Mouse (Mus musculus) liver, embryonic 13.5 days (tissue): ENCODE measurements around the gene Nav3. TPM values are rescaled to one million over a fixed set of nuclear protein-coding genes. Genes with fewer than 3 reads are reported as not detected.

Source experiments
- ATAC-seq: fragments of 200-750 bp; cut with Nextera tagmentation; 2 replicates; pipeline ENCODE4 v1.8.0; 2017; ENCODE audit warnings: low read depth, mild to moderate bottlenecking, moderate number of reproducible peaks, moderate library complexity
- DNase-seq: peaks from one replicate; pipeline ENCODE4 v3.0.0; 2022
- H3K27ac ChIP-seq: fragments of 300-500 bp; sonication (generic); 2 replicates; pipeline ENCODE4 v1.5.1; 2015; ENCODE audit warnings: moderate library complexity, mild to moderate bottlenecking, inconsistent platforms
- H3K27me3 ChIP-seq: fragments of 300-500 bp; sonication (generic); 2 replicates; pipeline ENCODE4 v1.6.1; 2015; ENCODE audit warnings: mild to moderate bottlenecking, inconsistent platforms
- H3K36me3 ChIP-seq: fragments of 300-500 bp; sonication (generic); 2 replicates; pipeline ENCODE4 v1.6.1; 2015; ENCODE audit warnings: mild to moderate bottlenecking, inconsistent platforms
- H3K4me1 ChIP-seq: fragments of 300-500 bp; sonication (generic); replicated peaks from 2 replicates; pipeline ENCODE4 v1.6.1; 2015; ENCODE audit warnings: inconsistent platforms
- H3K4me2 ChIP-seq: fragments of 300-500 bp; sonication (generic); 2 replicates; pipeline ENCODE4 v1.6.1; 2015; ENCODE audit warnings: inconsistent platforms, mild to moderate bottlenecking, moderate library complexity
- H3K4me3 ChIP-seq: fragments of 300-500 bp; sonication (generic); replicated peaks from 2 replicates; pipeline ENCODE4 v1.5.1; 2015; ENCODE audit warnings: mild to moderate bottlenecking, inconsistent platforms
- H3K9ac ChIP-seq: fragments of 300-500 bp; sonication (generic); 2 replicates; pipeline ENCODE4 v1.6.1; 2015; ENCODE audit warnings: mild to moderate bottlenecking, inconsistent platforms
- H3K9me3 ChIP-seq: fragments of 300-500 bp; sonication (generic); replicated peaks from 2 replicates; pipeline ENCODE4 v1.6.1; 2016; ENCODE audit warnings: inconsistent platforms
- WGBS: fragments of 180-500 bp; shearing (Covaris S2); methylation state at CpG from one replicate; pipeline ENCODE4 v1.1.7; 2015; ENCODE audit not compliant: insufficient replicate concordance; 5-methylcytosine and 5-hydroxymethylcytosine counted together
- polyA plus RNA-seq: library from polyadenylated mRNA; unstranded; fragments of >200 nt; fragmentation: Nextera tagmentation; extraction: Ambion mirVana; gene quantifications from 2 replicates; pipeline ENCODE4 v1.2.1, GENCODE M21; 2015

Nav3 gene
- polyA plus RNA-seq, 1 experiment from 2014 or later: 0.41 TPM

DNA sequence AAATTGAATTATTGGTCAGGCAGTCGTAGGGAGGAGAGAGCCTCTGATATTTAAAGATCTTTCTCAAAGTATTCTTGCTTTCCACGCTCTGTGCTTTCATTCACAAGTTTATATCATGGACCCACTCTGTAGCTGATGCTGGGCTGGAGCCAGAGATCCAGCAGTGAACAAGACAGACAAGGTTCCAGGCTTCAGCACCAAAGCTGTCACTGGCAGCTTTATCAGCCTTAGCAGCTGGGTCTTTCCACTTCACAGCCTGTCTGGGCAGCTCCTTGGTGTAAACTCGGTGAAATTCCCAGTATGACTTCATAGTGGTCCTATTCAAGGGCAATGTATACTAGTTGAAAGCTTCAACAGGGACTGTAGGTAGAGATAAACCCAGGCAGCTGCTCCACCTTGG is 172.1 kb downstream of the Nav3 start:
- no peaks in the 10 kb centered on the region for H3K9me3 ChIP-seq
- no peaks in the 10 kb centered on the region for H3K27me3 ChIP-seq
- H3K4me3 ChIP-seq: no peak overlapping the region
- DNase-seq (no peak), ATAC-seq (no peak)
- no peaks in the 10 kb centered on the region for H3K4me1 ChIP-seq
- H3K27ac ChIP-seq: no peak overlapping the region
- 41% methylated on average over 3 of the region's 3 CpGs for WGBS
- H3K36me3 ChIP-seq: no peaks in the 10 kb centered on the region
- no peak overlapping the region for H3K4me2 ChIP-seq
- no peak overlapping the region for H3K9ac ChIP-seq

- Histone ChIP-seq H3K9me3 (0 out of 2 replicates have a peak, but pooled peaks cover 4% of the 10 kb centered on the region), H3K27ac (no peak overlapping the region), H3K27me3 (no peaks in the 10 kb centered on the region), H3K4me1 (no peaks in the 10 kb centered on the region), H3K4me3 (no peak overlapping the region), H3K4me2 (no peak overlapping the region), H3K9ac (no peak overlapping the region), H3K36me3 (no peaks in the 10 kb centered on the region)
- DNase-seq: no peak
- WGBS: 84% methylated on average over 2 of the region's 2 CpGs
- ATAC-seq: no peak
These were observed 183.2 kb downstream of the Nav3 start for GRCm38 (mm10) chr10:110272818-110273217.

- H3K9ac ChIP-seq: no peak overlapping the region
- no peak for ATAC-seq
- 64% methylated on average over 1 of the region's 1 CpGs for WGBS
- DNase-seq: no peak
- no peaks in the 10 kb centered on the region for H3K27me3 ChIP-seq
- no peak overlapping the region for H3K4me3 ChIP-seq
- H3K9me3 ChIP-seq: 0 out of 2 replicates have a peak, but pooled peaks cover 4% of the 10 kb centered on the region
- H3K4me2 ChIP-seq: no peak overlapping the region
- H3K36me3 ChIP-seq: no peaks in the 10 kb centered on the region
- no peak overlapping the region for H3K27ac ChIP-seq
- H3K4me1 ChIP-seq: no peaks in the 10 kb centered on the region
These were observed 185.4 kb downstream of the Nav3 start for GRCm38 (mm10) chr10:110270561-110270960.

DNA sequence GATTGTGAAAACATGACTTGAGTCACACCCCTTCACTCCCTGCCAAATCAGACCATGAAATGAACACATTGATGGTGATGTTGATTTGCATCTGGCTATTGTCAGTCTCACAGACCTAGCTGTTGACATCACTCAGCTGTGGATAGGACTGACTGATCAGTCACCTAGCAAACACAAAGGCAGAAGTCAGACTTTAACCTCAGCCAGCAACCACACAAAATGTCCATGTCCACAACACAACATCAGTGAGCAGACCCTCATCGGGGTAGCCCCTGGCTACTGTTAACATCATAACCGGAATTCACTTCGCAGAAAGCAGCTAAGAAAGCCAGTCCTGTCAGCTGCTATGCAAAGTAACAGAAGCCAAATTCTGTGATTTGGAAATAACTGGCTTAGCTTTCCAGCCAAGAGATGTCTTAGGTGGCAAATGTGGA is 213.9 kb downstream of the Nav3 start:
- 74% methylated on average over 3 of the region's 3 CpGs for WGBS
- ATAC-seq: no peak
- Histone ChIP-seq H3K4me1 (no peaks in the 10 kb centered on the region), H3K27me3 (no peaks in the 10 kb centered on the region), H3K9me3 (no peaks in the 10 kb centered on the region), H3K4me3 (no peak overlapping the region), H3K4me2 (no peak overlapping the region), H3K27ac (no peak overlapping the region), H3K36me3 (no peaks in the 10 kb centered on the region), H3K9ac (no peak overlapping the region)
- DNase-seq: no peak

DNA sequence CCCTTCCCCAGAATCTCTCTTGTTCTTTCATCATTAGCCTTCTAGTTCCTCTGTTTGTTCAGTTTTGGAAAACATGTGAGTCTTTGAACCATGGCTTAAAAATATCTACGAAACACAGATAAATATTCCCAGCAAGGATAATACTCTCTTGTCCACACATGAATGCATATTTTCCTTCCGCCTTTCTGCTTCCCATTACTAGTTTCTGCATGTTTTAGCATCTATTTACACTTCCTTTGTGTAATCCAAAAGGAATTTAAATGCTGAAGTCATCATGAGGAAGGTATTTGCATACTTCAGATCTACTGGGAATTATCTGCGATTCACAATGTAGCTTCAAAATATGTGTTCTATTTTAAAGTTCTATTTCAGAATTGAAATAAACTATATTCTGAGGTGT is 215.3 kb downstream of the Nav3 start:
- ATAC-seq (no peak), DNase-seq (no peak)
- Histone ChIP-seq H3K9ac (no peak overlapping the region), H3K4me2 (no peak overlapping the region), H3K4me3 (no peak overlapping the region), H3K27me3 (no peaks in the 10 kb centered on the region), H3K27ac (no peak overlapping the region), H3K9me3 (no peaks in the 10 kb centered on the region), H3K36me3 (no peaks in the 10 kb centered on the region), H3K4me1 (no peaks in the 10 kb centered on the region)
- 62% methylated on average over 3 of the region's 3 CpGs for WGBS

DNA sequence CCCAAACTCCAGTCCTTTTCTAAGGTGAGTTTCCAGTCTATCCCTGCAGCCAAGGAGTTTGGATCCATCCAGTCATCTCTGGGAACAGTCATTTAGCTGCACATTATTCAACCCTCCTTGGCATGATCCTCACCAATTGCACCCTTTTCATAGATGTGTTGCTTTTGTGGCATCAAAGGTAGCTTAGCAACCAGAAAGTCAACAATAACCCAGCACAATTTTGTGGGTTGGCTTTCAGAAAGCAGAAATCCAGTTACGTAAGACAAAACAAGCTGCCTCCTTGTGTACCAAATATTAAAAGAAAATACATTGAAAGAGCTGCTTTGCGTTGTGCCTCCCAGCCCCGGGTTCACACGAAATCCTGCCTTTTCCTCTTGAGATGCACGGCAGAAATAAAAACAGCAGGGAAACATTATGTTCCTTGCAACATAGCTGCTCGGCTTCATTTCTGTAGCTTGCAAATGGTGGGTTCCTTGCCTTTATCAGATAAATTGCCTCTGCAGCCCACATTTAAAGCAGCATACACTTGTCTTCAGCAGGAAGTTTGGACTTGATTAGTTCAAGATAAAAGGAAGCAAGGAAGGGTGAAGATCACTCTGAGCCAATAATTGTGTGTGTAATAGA is 222.6 kb downstream of the Nav3 start:
- Histone ChIP-seq H3K4me1 (no peaks in the 10 kb centered on the region), H3K9me3 (no peaks in the 10 kb centered on the region), H3K4me2 (no peak overlapping the region), H3K27me3 (no peaks in the 10 kb centered on the region), H3K4me3 (no peak overlapping the region), H3K27ac (no peak overlapping the region), H3K36me3 (no peaks in the 10 kb centered on the region), H3K9ac (no peak overlapping the region)
- no peak for ATAC-seq
- WGBS: 55% methylated on average over 6 of the region's 6 CpGs
- no peak for DNase-seq

GRCm38 (mm10) chr10:110206411-110206810 is 249.6 kb downstream of the Nav3 start:
- H3K9ac ChIP-seq: no peak overlapping the region
- 64% methylated on average over 5 of the region's 5 CpGs for WGBS
- no peak for DNase-seq
- no peaks in the 10 kb centered on the region for H3K36me3 ChIP-seq
- H3K4me2 ChIP-seq: no peak overlapping the region
- H3K4me3 ChIP-seq: no peak overlapping the region
- H3K27me3 ChIP-seq: no peaks in the 10 kb centered on the region
- no peaks in the 10 kb centered on the region for H3K9me3 ChIP-seq
- H3K27ac ChIP-seq: no peak overlapping the region
- no peaks in the 10 kb centered on the region for H3K4me1 ChIP-seq
- no peak for ATAC-seq

DNA sequence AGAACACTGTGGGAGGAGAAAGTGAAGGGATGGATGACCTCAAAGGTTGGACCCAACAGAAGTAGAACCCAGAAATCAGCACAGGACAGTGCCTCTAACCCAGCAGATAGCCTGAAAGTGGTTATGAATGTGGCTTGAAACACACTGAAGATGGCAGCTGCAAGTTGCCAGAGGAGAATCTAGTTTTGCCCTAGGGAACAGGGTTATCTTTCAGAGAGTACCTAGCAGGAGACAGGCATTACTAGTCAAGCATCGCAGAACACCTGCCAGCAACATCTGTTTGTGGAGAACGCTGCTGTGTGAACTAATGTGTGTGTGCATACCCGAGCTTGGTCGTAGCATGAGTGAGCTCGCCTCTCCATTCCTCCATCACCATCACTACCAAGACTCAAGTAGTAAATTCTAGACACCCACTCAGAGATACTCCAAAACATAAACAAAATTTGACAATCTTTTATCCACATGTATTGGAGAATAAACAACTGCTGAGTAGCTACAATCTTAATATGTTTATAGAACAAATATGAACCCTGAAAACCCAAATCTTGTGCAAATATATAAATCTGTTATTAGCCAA is 251.8 kb downstream of the Nav3 start:
- no peak for DNase-seq
- no peak overlapping the region for H3K9ac ChIP-seq
- no peak overlapping the region for H3K4me3 ChIP-seq
- no peaks in the 10 kb centered on the region for H3K9me3 ChIP-seq
- no peak for ATAC-seq
- no peaks in the 10 kb centered on the region for H3K27me3 ChIP-seq
- H3K36me3 ChIP-seq: no peaks in the 10 kb centered on the region
- 71% methylated on average over 5 of the region's 5 CpGs for WGBS
- H3K4me1 ChIP-seq: no peaks in the 10 kb centered on the region
- H3K27ac ChIP-seq: no peak overlapping the region
- H3K4me2 ChIP-seq: no peak overlapping the region

- no peaks in the 10 kb centered on the region for H3K4me1 ChIP-seq
- H3K27me3 ChIP-seq: no peaks in the 10 kb centered on the region
- no peak overlapping the region for H3K9ac ChIP-seq
- no peak overlapping the region for H3K4me2 ChIP-seq
- H3K9me3 ChIP-seq: no peaks in the 10 kb centered on the region
- WGBS: 47% methylated on average over 4 of the region's 4 CpGs
- H3K36me3 ChIP-seq: no peaks in the 10 kb centered on the region
- DNase-seq: no peak
- ATAC-seq: no peak
- no peak overlapping the region for H3K4me3 ChIP-seq
- no peak overlapping the region for H3K27ac ChIP-seq
These were observed 263.1 kb downstream of the Nav3 start for GRCm38 (mm10) chr10:110192881-110193280.

DNA sequence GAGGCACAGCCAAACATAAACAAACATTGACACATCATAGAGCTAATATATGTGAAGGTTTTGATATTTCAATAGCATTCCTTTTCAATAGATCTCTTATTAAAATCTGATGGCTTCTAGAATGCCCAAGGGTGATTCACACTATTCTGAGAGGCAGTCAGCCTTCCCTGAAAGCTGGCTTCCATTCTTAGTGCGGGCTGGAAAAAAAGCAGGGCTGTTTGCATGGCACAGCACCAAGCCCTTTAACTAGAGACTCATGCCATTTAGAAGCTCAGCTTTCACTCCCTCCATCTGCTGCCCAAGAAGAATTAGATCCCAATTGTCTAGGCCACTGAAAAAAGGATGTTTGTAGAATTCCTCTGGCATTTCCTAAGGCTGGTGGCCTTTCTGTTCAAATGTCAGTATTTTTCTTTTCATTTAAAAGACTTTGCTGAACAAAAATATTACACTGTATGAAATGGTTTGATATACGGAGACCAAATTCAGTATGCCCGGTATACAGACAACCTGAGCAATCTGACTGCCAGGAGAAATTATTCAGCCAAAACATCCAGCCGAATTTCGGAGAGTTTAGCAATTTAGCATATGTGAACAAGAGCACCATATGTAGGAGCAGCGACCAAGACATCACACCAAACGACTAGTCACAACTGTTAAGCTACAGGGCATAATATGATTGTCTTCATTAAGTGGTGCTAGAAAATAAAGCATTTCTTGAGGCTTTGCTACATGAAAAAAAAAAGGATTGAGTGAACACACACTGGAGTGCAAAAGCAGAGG is 263.8 kb downstream of the Nav3 start:
- no peak overlapping the region for H3K4me2 ChIP-seq
- H3K27ac ChIP-seq: no peak overlapping the region
- WGBS: 63% methylated on average over 7 of the region's 7 CpGs
- no peak for ATAC-seq
- H3K4me3 ChIP-seq: no peak overlapping the region
- no peaks in the 10 kb centered on the region for H3K27me3 ChIP-seq
- no peaks in the 10 kb centered on the region for H3K9me3 ChIP-seq
- H3K9ac ChIP-seq: no peak overlapping the region
- no peaks in the 10 kb centered on the region for H3K4me1 ChIP-seq
- H3K36me3 ChIP-seq: no peaks in the 10 kb centered on the region
- DNase-seq: no peak

- H3K27me3 ChIP-seq: no peaks in the 10 kb centered on the region
These were observed 269.8 kb downstream of the Nav3 start for GRCm38 (mm10) chr10:110186242-110186641.

More at GRCm38 (mm10) chr10:110186242-110186641, 269.8 kb downstream of the Nav3 start:
- Histone ChIP-seq H3K4me2 (no peak overlapping the region), H3K4me1 (no peaks in the 10 kb centered on the region), H3K27ac (no peak overlapping the region), H3K4me3 (no peak overlapping the region), H3K36me3 (no peaks in the 10 kb centered on the region), H3K9ac (no peak overlapping the region), H3K9me3 (no peaks in the 10 kb centered on the region)
- DNase-seq (no peak), ATAC-seq (no peak)
- 40% methylated on average over 1 of the region's 1 CpGs for WGBS
